Mouse (Mus musculus) left cerebral cortex, postnatal 25 days (tissue): Measurements from ENCODE around the gene Adra2a. TPM values are rescaled to one million over a fixed set of nuclear protein-coding genes. Genes with fewer than 3 reads are reported as not detected.

ENCODE experiments used
- DNase-seq, 2 experiments: peaks; one replicate each; pipeline ENCODE4 v3.0.0; 2022; ENCODE audit warnings: low spot score in 2 of 2, mixed read lengths in 1 of 2
- intact Hi-C: fragments of 180-260 bp; cut with DNase I; formaldehyde crosslinking; loops from one replicate; pipeline ENCODE4 v1.15.1; 2025
- total RNA-seq, 2 experiments: library from RNA; stranded (reverse); gene quantifications; 2 replicates each; pipeline ENCODE4 v1.2.3; 2021

Gene Adra2a
- total RNA-seq, 2 experiments from 2014 or later: 22.5 to 22.9 TPM

DNA sequence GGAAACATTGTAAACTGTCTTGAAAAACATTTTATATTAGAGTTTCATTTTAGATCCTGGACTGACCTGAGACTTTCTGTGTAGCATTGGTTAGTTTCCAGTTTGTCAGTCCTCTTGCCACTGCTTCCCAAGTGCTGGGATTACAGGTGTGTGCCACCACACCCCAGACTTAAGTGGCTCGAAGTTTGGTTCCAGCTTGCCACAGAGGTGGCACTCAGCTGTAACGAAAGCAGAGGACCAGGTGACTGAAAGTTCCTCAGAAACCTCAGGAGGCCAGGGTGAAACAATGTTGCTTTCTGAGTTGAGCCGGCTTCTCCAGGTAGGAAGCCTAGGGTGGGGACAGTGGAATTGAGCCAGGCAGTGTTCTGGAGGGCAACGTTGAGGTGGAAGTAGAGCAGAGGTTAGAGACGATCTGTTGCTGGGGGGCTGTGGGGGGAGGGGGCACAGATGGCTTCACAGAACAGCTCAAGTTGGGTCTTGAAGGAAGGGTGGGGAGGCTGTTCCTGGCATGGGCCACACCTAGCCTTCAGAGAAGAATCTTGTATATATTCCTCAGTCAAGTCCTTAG is 28.4 kb downstream of the Adra2a start:
- intact Hi-C loops: no loop called here
- no peak for DNase-seq

- DNase-seq: no peak
- intact Hi-C loops: no loop called here
These were observed 32.7 kb downstream of the Adra2a start for GRCm38 (mm10) chr19:54076362-54077349.

DNA sequence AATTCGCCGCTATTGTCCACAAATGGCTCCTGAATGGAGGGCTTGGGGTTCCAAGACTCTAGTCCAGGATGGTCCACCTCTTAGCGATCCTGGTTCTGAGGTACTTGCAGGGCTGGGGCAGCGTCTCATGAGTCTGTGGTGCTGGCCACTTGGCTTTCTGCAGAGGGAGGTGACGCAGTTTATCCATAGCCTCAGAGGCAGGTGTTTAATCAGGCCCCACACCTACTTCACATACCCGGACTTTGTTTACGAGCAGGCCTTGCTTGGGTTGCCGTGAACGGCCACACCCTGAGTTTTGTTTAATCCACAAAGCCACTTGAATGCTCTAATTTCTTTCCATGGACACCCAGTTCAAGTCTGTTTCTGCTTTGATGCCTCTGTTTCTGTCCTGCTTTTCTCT is 37.4 kb downstream of the Adra2a start:
- no peak for DNase-seq
- intact Hi-C loops: no loop called here

GRCm38 (mm10) chr19:54081716-54082165 is 37.8 kb downstream of the Adra2a start:
- no peak for DNase-seq
- intact Hi-C loops: no loop called here

GRCm38 (mm10) chr19:54087319-54087718 is 43.4 kb downstream of the Adra2a start:
- DNase-seq: no peak
- intact Hi-C loops: no loop called here

DNA sequence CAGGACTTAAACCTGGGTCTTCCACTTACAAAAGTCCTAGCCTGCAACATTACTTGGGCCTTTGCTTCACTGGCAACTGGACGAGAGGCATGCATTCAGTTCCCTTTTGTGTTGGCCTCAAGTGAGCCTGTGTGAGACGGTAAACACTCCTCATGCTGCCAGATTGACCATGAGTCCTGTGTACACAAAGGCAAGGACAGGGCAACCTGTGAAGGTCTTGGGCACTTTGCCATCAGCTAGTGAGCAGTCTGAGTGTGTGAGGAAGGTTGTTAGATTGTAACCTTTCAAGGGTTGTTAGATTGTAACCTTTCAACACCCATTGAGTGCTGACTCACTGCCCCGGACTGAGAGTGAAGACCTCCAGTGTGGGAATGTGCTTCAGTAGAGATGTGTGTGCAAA is 49.6 kb downstream of the Adra2a start:
- intact Hi-C loops: no loop called here

GRCm38 (mm10) chr19:54095716-54096115 is 51.8 kb downstream of the Adra2a start:
- DNase-seq: no peak
- intact Hi-C loops: no loop called here

More for the DNA sequence above, 49.6 kb downstream of the Adra2a start:
- no peak for DNase-seq

GRCm38 (mm10) chr19:54098367-54098766 is 54.4 kb downstream of the Adra2a start:
- DNase-seq: no peak

More at GRCm38 (mm10) chr19:54098367-54098766, 54.4 kb downstream of the Adra2a start:
- intact Hi-C loops: no loop called here

Other genes starting within 250 kb of the Adra2a start
- gene Pdcd4, start 151.9 kb upstream of the Adra2a start, total RNA-seq: 100 to 1,000 TPM in 1 of 2 experiments, 10 to 100 TPM in 1; 97.3 to 105 TPM
- gene Shoc2, start 99.8 kb upstream of the Adra2a start, total RNA-seq: 10 to 100 TPM; 52.0 to 53.6 TPM
- gene Bbip1, start 99.5 kb upstream of the Adra2a start, total RNA-seq: 10 to 100 TPM; 58.4 to 58.6 TPM